Mouse (Mus musculus) liver, embryonic 14.5 days (tissue): ENCODE data around the gene Spata19.

ENCODE experiments used
- CTCF ChIP-seq: IDR thresholded peaks from 2 replicates; pipeline ENCODE4 v1.5.1; 2016; ENCODE audit warnings: antibody characterized with exemption, low read depth, control low read depth
- EP300 ChIP-seq: IDR thresholded peaks from 2 replicates; pipeline ENCODE4 v1.6.1; 2016; ENCODE audit warnings: antibody characterized with exemption, low read depth

GRCm38 (mm10) chr9:27357893-27358292 is 38.7 kb upstream of the Spata19 start:
- no peak for TF ChIP-seq CTCF
- no peak for TF ChIP-seq EP300
